Mouse (Mus musculus) kidney, embryonic 16.5 days (tissue): ENCODE measurements around the gene Trim33. TPM values are rescaled to one million over a fixed set of nuclear protein-coding genes. Genes with fewer than 3 reads are reported as not detected.

Experiments
- ATAC-seq: fragments of 200-750 bp; cut with Nextera tagmentation; 2 replicates; pipeline ENCODE4 v1.8.0; 2017; ENCODE audit warnings: moderate TSS enrichment; ENCODE audit not compliant: low FRiP score, low TSS enrichment
- H3K27ac ChIP-seq: fragments of 300-500 bp; sonication (generic); 2 replicates; pipeline ENCODE4 v1.5.1; 2014; ENCODE audit warnings: low read length
- H3K27me3 ChIP-seq: fragments of 300-500 bp; sonication (generic); 2 replicates; pipeline ENCODE4 v1.6.1; 2014; ENCODE audit warnings: low read length, control low read depth, mixed read lengths; ENCODE audit not compliant: insufficient read depth
- H3K36me3 ChIP-seq: fragments of 300-500 bp; sonication (generic); 2 replicates; pipeline ENCODE4 v1.6.1; 2014; ENCODE audit warnings: low read length, control low read depth, mixed read lengths; ENCODE audit not compliant: insufficient read depth
- H3K4me1 ChIP-seq: fragments of 300-500 bp; sonication (generic); 2 replicates; pipeline ENCODE4 v1.6.1; 2014; ENCODE audit warnings: low read length, control low read depth, mixed read lengths; ENCODE audit not compliant: insufficient read depth
- H3K4me2 ChIP-seq: fragments of 300-500 bp; sonication (generic); replicated peaks from 2 replicates; pipeline ENCODE4 v1.6.1; 2014; ENCODE audit warnings: low read depth, low read length
- H3K4me3 ChIP-seq: fragments of 300-500 bp; sonication (generic); 2 replicates; pipeline ENCODE4 v1.5.1; 2014; ENCODE audit warnings: mild to moderate bottlenecking, low read length
- H3K9ac ChIP-seq: fragments of 300-500 bp; sonication (generic); replicated peaks from 2 replicates; pipeline ENCODE4 v1.6.1; 2014; ENCODE audit warnings: low read length
- H3K9me3 ChIP-seq: fragments of 300-500 bp; sonication (generic); 2 replicates; pipeline ENCODE4 v1.6.1; 2016; ENCODE audit warnings: low read length, control low read depth
- WGBS: fragments of 180-500 bp; shearing (Covaris S2); extraction: QIAGEN DNeasy Blood & Tissue Kit; methylation state at CpG from one replicate; pipeline ENCODE4 v1.1.7; 2014; 5-methylcytosine and 5-hydroxymethylcytosine counted together
- polyA plus RNA-seq: library from polyadenylated mRNA; unstranded; fragments of >200 nt; fragmentation: Nextera tagmentation; extraction: Ambion mirVana; gene quantifications from 2 replicates; pipeline ENCODE4 v1.2.1, GENCODE M21; 2015

The Trim33 gene
- polyA plus RNA-seq, 1 experiment from 2014 or later: 17.5 TPM

GRCm38 (mm10) chr3:103280241-103280761, 1.2 kb downstream of the Trim33 start:
- H3K9me3 ChIP-seq: no peaks in the 10 kb centered on the region
- H3K36me3 ChIP-seq: 0 out of 2 replicates have a peak, but pooled peaks cover 7% of the 10 kb centered on the region
- peaks cover 9% of the 10 kb centered on the region for H3K4me1 ChIP-seq
- peak; percentile 62 for ATAC-seq
- H3K4me3 ChIP-seq: peak overlapping the region; percentile 87
- under 1% methylated on average over 30 of the region's 36 CpGs for WGBS
- peak overlapping the region; percentile 80 for H3K4me2 ChIP-seq
- no peaks in the 10 kb centered on the region for H3K27me3 ChIP-seq
- H3K27ac ChIP-seq: peak overlapping the region; percentile 98
- peak overlapping the region; percentile 99 for H3K9ac ChIP-seq

- WGBS: 27% methylated on average over 5 of the region's 5 CpGs
- Histone ChIP-seq H3K4me2 (peak overlapping the region; percentile 80), H3K4me1 (peaks cover 9% of the 10 kb centered on the region), H3K27me3 (no peaks in the 10 kb centered on the region), H3K9me3 (no peaks in the 10 kb centered on the region), H3K9ac (peak overlapping the region; percentile 99), H3K4me3 (peak overlapping the region; percentile 87), H3K36me3 (0 out of 2 replicates have a peak, but pooled peaks cover 7% of the 10 kb centered on the region), H3K27ac (peak overlapping the region; percentile 98)
- no peak for ATAC-seq
Observed at GRCm38 (mm10) chr3:103280875-103281274, 1.8 kb downstream of the Trim33 start.

- ATAC-seq: no peak
- 90% methylated on average over 4 of the region's 4 CpGs for WGBS
- Histone ChIP-seq H3K9me3 (no peaks in the 10 kb centered on the region), H3K4me1 (no peaks in the 10 kb centered on the region), H3K36me3 (peaks cover 1% of the 10 kb centered on the region; the same call in 1 of the 2 replicates), H3K4me3 (no peak overlapping the region), H3K27ac (no peak overlapping the region), H3K27me3 (no peaks in the 10 kb centered on the region), H3K9ac (no peak overlapping the region), H3K4me2 (no peak overlapping the region)
Observed at GRCm38 (mm10) chr3:103288761-103289160, 9.7 kb downstream of the Trim33 start.

GRCm38 (mm10) chr3:103291087-103291486, 12.0 kb downstream of the Trim33 start:
- H3K4me3 ChIP-seq: no peak overlapping the region
- H3K9me3 ChIP-seq: no peaks in the 10 kb centered on the region
- H3K4me2 ChIP-seq: no peak overlapping the region
- H3K4me1 ChIP-seq: no peaks in the 10 kb centered on the region
- H3K27ac ChIP-seq: no peak overlapping the region
- no peak for ATAC-seq
- no peak overlapping the region for H3K9ac ChIP-seq
- H3K27me3 ChIP-seq: no peaks in the 10 kb centered on the region
- H3K36me3 ChIP-seq: no peaks in the 10 kb centered on the region; the same call in 1 of the 2 replicates
- 92% methylated on average over 2 of the region's 2 CpGs for WGBS

- ATAC-seq: no peak
- Histone ChIP-seq H3K36me3 (no peaks in the 10 kb centered on the region), H3K27me3 (no peaks in the 10 kb centered on the region), H3K9me3 (no peaks in the 10 kb centered on the region), H3K27ac (no peak overlapping the region), H3K9ac (no peak overlapping the region), H3K4me2 (no peak overlapping the region), H3K4me3 (no peak overlapping the region), H3K4me1 (0 out of 2 replicates have a peak, but pooled peaks cover 3% of the 10 kb centered on the region)
- 77% methylated on average over 6 of the region's 6 CpGs for WGBS
Observed at GRCm38 (mm10) chr3:103305411-103305982, 26.4 kb downstream of the Trim33 start.

GRCm38 (mm10) chr3:103309252-103309651, 30.2 kb downstream of the Trim33 start:
- Histone ChIP-seq H3K4me3 (no peak overlapping the region), H3K9me3 (no peaks in the 10 kb centered on the region), H3K27me3 (no peaks in the 10 kb centered on the region), H3K9ac (no peak overlapping the region), H3K4me2 (no peak overlapping the region), H3K36me3 (peaks cover 1% of the 10 kb centered on the region; the same call in 1 of the 2 replicates), H3K4me1 (no peaks in the 10 kb centered on the region), H3K27ac (no peak overlapping the region)
- 83% methylated on average over 5 of the region's 5 CpGs for WGBS
- ATAC-seq: no peak

GRCm38 (mm10) chr3:103309750-103310149, 30.7 kb downstream of the Trim33 start:
- no peak overlapping the region for H3K4me2 ChIP-seq
- ATAC-seq: no peak

GRCm38 (mm10) chr3:103314291-103314690, 35.2 kb downstream of the Trim33 start:
- H3K27me3 ChIP-seq: no peaks in the 10 kb centered on the region
- H3K4me2 ChIP-seq: no peak overlapping the region
- H3K4me1 ChIP-seq: no peaks in the 10 kb centered on the region
- no peak overlapping the region for H3K4me3 ChIP-seq
- H3K9ac ChIP-seq: no peak overlapping the region
- no peak for ATAC-seq
- H3K36me3 ChIP-seq: peaks cover 8% of the 10 kb centered on the region; the same call in 1 of the 2 replicates
- no peak overlapping the region for H3K27ac ChIP-seq
- no peaks in the 10 kb centered on the region for H3K9me3 ChIP-seq

More at GRCm38 (mm10) chr3:103309750-103310149, 30.7 kb downstream of the Trim33 start:
- Histone ChIP-seq H3K27ac (no peak overlapping the region), H3K4me1 (no peaks in the 10 kb centered on the region), H3K9me3 (no peaks in the 10 kb centered on the region), H3K9ac (no peak overlapping the region), H3K36me3 (peaks cover 5% of the 10 kb centered on the region; the same call in 1 of the 2 replicates), H3K4me3 (no peak overlapping the region), H3K27me3 (no peaks in the 10 kb centered on the region)
- 90% methylated on average over 1 of the region's 1 CpGs for WGBS

GRCm38 (mm10) chr3:103335371-103335770, 56.3 kb downstream of the Trim33 start:
- H3K9ac ChIP-seq: no peak overlapping the region
- no peak overlapping the region for H3K4me2 ChIP-seq
- no peak for ATAC-seq
- peaks cover 24% of the 10 kb centered on the region for H3K36me3 ChIP-seq
- no peaks in the 10 kb centered on the region for H3K4me1 ChIP-seq
- H3K9me3 ChIP-seq: no peaks in the 10 kb centered on the region
- no peak overlapping the region for H3K4me3 ChIP-seq
- 40% methylated on average over 1 of the region's 1 CpGs for WGBS
- H3K27ac ChIP-seq: no peak overlapping the region
- H3K27me3 ChIP-seq: no peaks in the 10 kb centered on the region

GRCm38 (mm10) chr3:103346658-103347057, 67.6 kb downstream of the Trim33 start:
- H3K4me1 ChIP-seq: no peaks in the 10 kb centered on the region
- no peak overlapping the region for H3K4me2 ChIP-seq
- H3K27me3 ChIP-seq: no peaks in the 10 kb centered on the region
- H3K36me3 ChIP-seq: peaks cover 27% of the 10 kb centered on the region
- WGBS: 93% methylated on average over 2 of the region's 2 CpGs
- H3K27ac ChIP-seq: no peak overlapping the region
- ATAC-seq: no peak
- H3K9ac ChIP-seq: no peak overlapping the region
- H3K9me3 ChIP-seq: no peaks in the 10 kb centered on the region
- H3K4me3 ChIP-seq: no peak overlapping the region
